Mouse (Mus musculus): ENCODE measurements around the gene Pla2g2e.

DNA sequence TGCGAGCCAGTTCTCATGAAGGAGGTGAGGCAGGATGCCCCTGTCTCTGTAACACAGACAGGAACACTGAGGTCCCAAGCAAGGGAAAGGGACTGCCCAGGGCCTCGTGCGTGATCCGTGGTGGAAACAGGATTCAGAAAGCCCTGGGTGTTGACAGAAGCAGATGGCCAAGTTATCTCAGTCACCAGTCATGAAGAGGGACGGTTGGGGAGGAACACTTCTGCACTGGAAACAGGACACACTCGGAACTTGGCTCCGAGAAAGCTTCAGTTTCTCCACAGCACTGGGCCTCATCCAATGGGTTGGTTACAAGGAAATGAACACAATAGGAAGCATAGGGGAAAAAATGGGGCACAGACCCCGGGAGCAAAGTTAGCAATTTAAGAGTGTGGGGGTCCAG, 1.0 kb downstream of the Pla2g2e start:
- TF ChIP-seq CTCF (IDR thresholded peaks at IDR 0.05; ENCODE audit: borderline replicate concordance, insufficient read depth, low read length) = no peak
- no peak for TF ChIP-seq POLR2A (IDR thresholded peaks at IDR 0.05; ENCODE audit: low read depth, low read length)

Measured in embryonic fibroblast, embryonic 13.5 days (primary cell).